29 mouse cellular contexts compared by ENCODE assay signal in genomic region chr6:99654343-99654742, GRCm38 (mm10). TPM values are rescaled to one million over a fixed set of nuclear protein-coding genes. Genes with fewer than 3 reads are reported as not detected.
DNase-seq lines count a peak whose midpoint lies in the region; ATAC-seq lines count a peak whose summit lies in the region.
"Had no signal": no experiment of that assay in that cellular context is flagged by ENCODE, and none has a peak within 500 bp of the region (broad histone marks: within the 10 kb centered on the region; RNA-seq: fewer than 3 reads in every experiment).

No protein-coding gene starts in this region.

- H3K4me3 ChIP-seq in embryonic facial prominence, embryonic 14.5 days (ENCODE audit: low read depth, low read length): no peak overlapping the region
- H3K4me3 ChIP-seq in embryonic facial prominence, embryonic 10.5 days: no peak overlapping the region
- no peak overlapping the region for H3K4me3 ChIP-seq in heart, embryonic 16.5 days (ENCODE audit: low read length)
- no peak overlapping the region for H3K4me3 ChIP-seq in heart, embryonic 11.5 days (ENCODE audit: low read depth, low read length)
- H3K4me3 ChIP-seq in lung, embryonic 16.5 days (ENCODE audit: low read length): no peak overlapping the region
- H3K4me3 ChIP-seq: forebrain, embryonic 15.5 days; heart, embryonic 13.5 days; layer of hippocampus, adult 2 months; left cerebral cortex, adult 2 months; limb, embryonic 15.5 days; liver, embryonic 13.5 days; neural tube, embryonic 15.5 days had no signal

- H3K9ac ChIP-seq in embryonic facial prominence, embryonic 14.5 days (ENCODE audit: low read depth, low read length): no peak overlapping the region
- H3K9ac ChIP-seq in heart, embryonic 16.5 days (ENCODE audit: low read length): no peak overlapping the region
- H3K9ac ChIP-seq in heart, embryonic 11.5 days (ENCODE audit: low read depth, low read length): no peak overlapping the region
- no peak overlapping the region for H3K9ac ChIP-seq in lung, embryonic 16.5 days (ENCODE audit: low read length)
- H3K9ac ChIP-seq: forebrain, embryonic 15.5 days; heart, embryonic 13.5 days; hindbrain, embryonic 14.5 days; limb, embryonic 15.5 days; liver, embryonic 13.5 days; neural tube, embryonic 15.5 days had no signal

- no peaks in the 10 kb centered on the region for H3K4me1 ChIP-seq in embryonic facial prominence, embryonic 14.5 days (ENCODE audit: control insufficient read depth, insufficient read depth, low read length)
- H3K4me1 ChIP-seq in embryonic facial prominence, embryonic 10.5 days: peaks cover 22% of the 10 kb centered on the region; the same call in 1 of the 2 replicates
- H3K4me1 ChIP-seq in heart, embryonic 16.5 days (ENCODE audit: control insufficient read depth, insufficient read depth, low read length): peaks cover 9% of the 10 kb centered on the region; the same call in 1 of the 2 replicates
- no peaks in the 10 kb centered on the region for H3K4me1 ChIP-seq in heart, embryonic 11.5 days (ENCODE audit: control insufficient read depth, insufficient read depth, low read length)
- peaks cover 4% of the 10 kb centered on the region for H3K4me1 ChIP-seq in lung, embryonic 16.5 days (replicated peaks; ENCODE audit: control insufficient read depth, insufficient read depth, low read length)
- H3K4me1 ChIP-seq: forebrain, embryonic 15.5 days; liver, embryonic 13.5 days had no signal

- 29% methylated on average over 5 of the region's 5 CpGs for whole genome bisulfite sequencing in embryonic facial prominence, embryonic 14.5 days
- 49% methylated on average over 5 of the region's 5 CpGs for whole genome bisulfite sequencing in embryonic facial prominence, embryonic 10.5 days
- 41% methylated on average over 5 of the region's 5 CpGs for WGBS in heart, embryonic 16.5 days
- WGBS in heart, embryonic 11.5 days (ENCODE audit: insufficient replicate concordance): 57% methylated on average over 5 of the region's 5 CpGs
- 31% methylated on average over 5 of the region's 5 CpGs for WGBS in lung, embryonic 16.5 days

- no peak overlapping the region for H3K27ac ChIP-seq in embryonic facial prominence, embryonic 14.5 days (replicated peaks; ENCODE audit: low read depth, low read length)
- H3K27ac ChIP-seq in embryonic facial prominence, embryonic 10.5 days (replicated peaks): no peak overlapping the region
- no peak overlapping the region for H3K27ac ChIP-seq in heart, embryonic 16.5 days (ENCODE audit: low read length)
- H3K27ac ChIP-seq in heart, embryonic 11.5 days (ENCODE audit: low read depth, low read length): no peak overlapping the region
- no peak overlapping the region for H3K27ac ChIP-seq in lung, embryonic 16.5 days (ENCODE audit: low read length)
- H3K27ac ChIP-seq: forebrain, embryonic 15.5 days; heart, embryonic 13.5 days; hindbrain, embryonic 14.5 days; layer of hippocampus, adult 2 months; left cerebral cortex, adult 2 months; limb, embryonic 15.5 days; liver, embryonic 13.5 days; neural tube, embryonic 15.5 days had no signal

- no peaks in the 10 kb centered on the region for H3K27me3 ChIP-seq in embryonic facial prominence, embryonic 14.5 days (replicated peaks; ENCODE audit: control insufficient read depth, insufficient read depth, low read length)
- no peaks in the 10 kb centered on the region for H3K27me3 ChIP-seq in embryonic facial prominence, embryonic 10.5 days (replicated peaks; ENCODE audit: low read depth, poor library complexity, severe bottlenecking)
- no peaks in the 10 kb centered on the region for H3K27me3 ChIP-seq in heart, embryonic 16.5 days (ENCODE audit: control insufficient read depth, insufficient read depth, low read length)
- no peaks in the 10 kb centered on the region for H3K27me3 ChIP-seq in heart, embryonic 11.5 days (ENCODE audit: control insufficient read depth, insufficient read depth, low read length)
- no peaks in the 10 kb centered on the region for H3K27me3 ChIP-seq in lung, embryonic 16.5 days (ENCODE audit: control insufficient read depth, insufficient read depth, low read depth, low read length)
- H3K27me3 ChIP-seq: forebrain, embryonic 15.5 days; limb, embryonic 15.5 days; liver, embryonic 13.5 days; Patski had no signal

- no peaks in the 10 kb centered on the region for H3K36me3 ChIP-seq in embryonic facial prominence, embryonic 14.5 days (ENCODE audit: control insufficient read depth, insufficient read depth, low read length)
- H3K36me3 ChIP-seq in embryonic facial prominence, embryonic 10.5 days (replicated peaks): no peaks in the 10 kb centered on the region
- no peaks in the 10 kb centered on the region for H3K36me3 ChIP-seq in heart, embryonic 16.5 days (ENCODE audit: control insufficient read depth, insufficient read depth)
- H3K36me3 ChIP-seq in heart, embryonic 11.5 days (ENCODE audit: control insufficient read depth, insufficient read depth, low read length): no peaks in the 10 kb centered on the region
- no peaks in the 10 kb centered on the region for H3K36me3 ChIP-seq in lung, embryonic 16.5 days (ENCODE audit: control insufficient read depth, insufficient read depth, low read length)
- H3K36me3 ChIP-seq: forebrain, embryonic 15.5 days; G1E; heart, embryonic 13.5 days; limb, embryonic 15.5 days; liver, embryonic 13.5 days; neural tube, embryonic 15.5 days had no signal

- peak; percentile 39; the same call in 1 of the 2 replicates for ATAC-seq in embryonic facial prominence, embryonic 14.5 days (ENCODE audit: low read depth)
- ATAC-seq in heart, embryonic 16.5 days (replicated peaks; ENCODE audit: extremely low read depth, insufficient read depth, low FRiP score): peak; percentile 56; the same call in 1 of the 2 replicates
- ATAC-seq in heart, embryonic 11.5 days (replicated peaks; ENCODE audit: insufficient number of reproducible peaks, low FRiP score, low TSS enrichment): no peak
- 0 out of 2 replicates have a peak, but pooled peaks have one; percentile 26 for ATAC-seq in lung, embryonic 16.5 days (ENCODE audit: low read depth)
- ATAC-seq: forebrain, embryonic 15.5 days; inflammation-experienced regulatory T-cells, adult 6 months; Patski had no signal

- DNase-seq in embryonic facial prominence, embryonic 14.5 days (ENCODE audit: low spot score): peak; percentile 30
- no peak for DNase-seq in embryonic facial prominence, embryonic 10.5 days (ENCODE audit: low spot score)
- no peak for DNase-seq in lung, postnatal 14 days
- peak; percentile 61 for DNase-seq in MN1 (ENCODE audit: low spot score)
- no peak for DNase-seq in cerebellum, postnatal 36 days
- DNase-seq: adrenal gland, postnatal 10 days; cerebellum, adult 8-10 months; cerebellum, postnatal 25 days; gastrocnemius, postnatal 10 days; kidney, adult 11 months; kidney, postnatal 36 days; liver, embryonic 13.5 days; lung, adult 18-20 months; lung, postnatal 10 days; retina, postnatal 1 day; right cerebral cortex, postnatal 14 days had no signal

- H3K9me3 ChIP-seq in embryonic facial prominence, embryonic 14.5 days (ENCODE audit: control insufficient read depth, low read length): no peaks in the 10 kb centered on the region
- H3K9me3 ChIP-seq in embryonic facial prominence, embryonic 10.5 days: no peaks in the 10 kb centered on the region
- no peaks in the 10 kb centered on the region for H3K9me3 ChIP-seq in heart, embryonic 16.5 days (replicated peaks; ENCODE audit: control insufficient read depth, low read length)
- H3K9me3 ChIP-seq in heart, embryonic 11.5 days (replicated peaks; ENCODE audit: control insufficient read depth, low read length): no peaks in the 10 kb centered on the region
- H3K9me3 ChIP-seq in lung, embryonic 16.5 days (ENCODE audit: control insufficient read depth, low read length): no peaks in the 10 kb centered on the region
- H3K9me3 ChIP-seq: forebrain, embryonic 15.5 days; heart, embryonic 13.5 days; limb, embryonic 15.5 days; liver, embryonic 13.5 days; neural tube, embryonic 15.5 days had no signal

- no peak overlapping the region for H3K4me2 ChIP-seq in embryonic facial prominence, embryonic 14.5 days (ENCODE audit: low read depth, low read length)
- no peak overlapping the region for H3K4me2 ChIP-seq in heart, embryonic 16.5 days (ENCODE audit: low read depth, low read length)
- H3K4me2 ChIP-seq in heart, embryonic 11.5 days: no peak overlapping the region
- no peak overlapping the region for H3K4me2 ChIP-seq in lung, embryonic 16.5 days (ENCODE audit: low read depth, low read length)
- H3K4me2 ChIP-seq: forebrain, embryonic 15.5 days; heart, embryonic 13.5 days; hindbrain, embryonic 14.5 days; limb, embryonic 15.5 days; liver, embryonic 13.5 days; neural tube, embryonic 15.5 days had no signal

RNA-seq across cellular contexts. Expression of gene Eif4e3, which starts 12.2 kb away (rescaled TPM):
- 11.2 and 12.1 TPM in 2 replicates for polyA plus RNA-seq in embryonic facial prominence, embryonic 14.5 days (2014; fragmentation: Nextera tagmentation; extraction: Ambion mirVana)
- 14.2 and 16.5 TPM in 2 replicates for polyA plus RNA-seq in embryonic facial prominence, embryonic 10.5 days (2016; fragmentation: Nextera tagmentation; extraction: Ambion mirVana)
- 12.7 and 12.8 TPM in 2 replicates for polyA plus RNA-seq in heart, embryonic 16.5 days (2015; fragmentation: Nextera tagmentation; extraction: Ambion mirVana)
- polyA plus RNA-seq in heart, embryonic 11.5 days (2014; fragmentation: Nextera tagmentation; extraction: Ambion mirVana): 5.8 and 6.1 TPM in 2 replicates
- 26.1 and 26.3 TPM in 2 replicates for polyA plus RNA-seq in lung, embryonic 16.5 days (2015; fragmentation: Nextera tagmentation; extraction: Ambion mirVana)
- polyA plus RNA-seq: G1E had no signal

RNA-seq across cellular contexts. Expression of gene Gm20696, which starts 12.3 kb away (rescaled TPM):
- polyA plus RNA-seq in embryonic facial prominence, embryonic 14.5 days (2014; fragmentation: Nextera tagmentation; extraction: Ambion mirVana): 2.6 and 3.0 TPM in 2 replicates
- 3.1 and 4.5 TPM in 2 replicates for polyA plus RNA-seq in embryonic facial prominence, embryonic 10.5 days (2016; fragmentation: Nextera tagmentation; extraction: Ambion mirVana)
- 2.3 and 3.0 TPM in 2 replicates for polyA plus RNA-seq in heart, embryonic 16.5 days (2015; fragmentation: Nextera tagmentation; extraction: Ambion mirVana)
- polyA plus RNA-seq in heart, embryonic 11.5 days (2014; fragmentation: Nextera tagmentation; extraction: Ambion mirVana): 2.1 and 4.0 TPM in 2 replicates
- 2.3 and 2.5 TPM in 2 replicates for polyA plus RNA-seq in lung, embryonic 16.5 days (2015; fragmentation: Nextera tagmentation; extraction: Ambion mirVana)
- polyA plus RNA-seq: G1E had no signal

RNA-seq across cellular contexts. Expression of gene Gpr27, which starts 38.1 kb away (rescaled TPM):
- 7.9 TPM in 2 replicates for polyA plus RNA-seq in embryonic facial prominence, embryonic 14.5 days (2014; fragmentation: Nextera tagmentation; extraction: Ambion mirVana)
- 1.5 and 2.1 TPM in 2 replicates for polyA plus RNA-seq in embryonic facial prominence, embryonic 10.5 days (2016; fragmentation: Nextera tagmentation; extraction: Ambion mirVana)
- polyA plus RNA-seq in heart, embryonic 16.5 days (2015; fragmentation: Nextera tagmentation; extraction: Ambion mirVana): 0.59 and 0.90 TPM in 2 replicates
- polyA plus RNA-seq in heart, embryonic 11.5 days (2014; fragmentation: Nextera tagmentation; extraction: Ambion mirVana): 1.2 and 1.4 TPM in 2 replicates
- 2.0 and 2.3 TPM in 2 replicates for polyA plus RNA-seq in lung, embryonic 16.5 days (2015; fragmentation: Nextera tagmentation; extraction: Ambion mirVana)
- polyA plus RNA-seq: G1E; inflammation-experienced regulatory T-cells, adult 6 months had no signal

Comparison
In these comparisons a context has a peak if more than half of its experiments do, and no peak if none do; other contexts are left out.
1. DNase-seq: peak in embryonic facial prominence, embryonic 14.5 days (single experiment) and MN1 (single experiment); none in embryonic facial prominence, embryonic 10.5 days (single experiment), lung, postnatal 14 days (single experiment) and cerebellum, postnatal 36 days (0 of 2).